Mouse (Mus musculus) forebrain, postnatal 0 days (tissue): ENCODE results near the gene Ankrd44. TPM values are rescaled to one million over a fixed set of nuclear protein-coding genes. Genes with fewer than 3 reads are reported as not detected.

Experiments used
- ATAC-seq: fragments of 200-750 bp; cut with Nextera tagmentation; 2 replicates; pipeline ENCODE4 v1.8.0; 2017; ENCODE audit warnings: mild to moderate bottlenecking, moderate library complexity
- DNase-seq: peaks from one replicate; pipeline ENCODE4 v3.0.0-alpha.2; 2015
- H3K27ac ChIP-seq: fragments of 300-500 bp; sonication (generic); 2 replicates; pipeline ENCODE4 v1.5.1; 2014; ENCODE audit warnings: low read depth, mild to moderate bottlenecking, antibody characterized with exemption, low read length, moderate library complexity, mixed read lengths
- H3K27me3 ChIP-seq: fragments of 300-500 bp; sonication (generic); 2 replicates; pipeline ENCODE4 v1.6.1; 2014; ENCODE audit warnings: mild to moderate bottlenecking, low read length, mixed read lengths; ENCODE audit not compliant: insufficient read depth
- H3K36me3 ChIP-seq: fragments of 300-500 bp; sonication (generic); 2 replicates; pipeline ENCODE4 v1.6.1; 2014; ENCODE audit warnings: mild to moderate bottlenecking, moderate library complexity; ENCODE audit not compliant: insufficient read depth
- H3K4me1 ChIP-seq: fragments of 300-500 bp; sonication (generic); 2 replicates; pipeline ENCODE4 v1.6.1; 2014; ENCODE audit warnings: antibody characterized with exemption; ENCODE audit not compliant: insufficient read depth
- H3K4me2 ChIP-seq: fragments of 300-500 bp; sonication (generic); 2 replicates; pipeline ENCODE4 v1.6.1; 2014; ENCODE audit warnings: low read depth, mild to moderate bottlenecking, moderate library complexity
- H3K4me3 ChIP-seq: fragments of 300-500 bp; sonication (generic); 2 replicates; pipeline ENCODE4 v1.5.1; 2014; ENCODE audit warnings: low read depth, low read length, mixed read lengths
- H3K9ac ChIP-seq: fragments of 300-500 bp; sonication (generic); 2 replicates; pipeline ENCODE4 v1.6.1; 2014; ENCODE audit warnings: mild to moderate bottlenecking
- H3K9me3 ChIP-seq: fragments of 300-500 bp; sonication (generic); 2 replicates; pipeline ENCODE4 v1.6.1; 2016; ENCODE audit warnings: low read length
- CTCF ChIP-seq: sonication (generic); IDR thresholded peaks from 2 replicates; pipeline ENCODE4 v1.5.1; 2016; ENCODE audit warnings: antibody characterized with exemption, control low read depth, low read depth
- WGBS: fragments of 180-500 bp; shearing (Covaris S2); extraction: QIAGEN DNeasy Blood & Tissue Kit; methylation state at CpG from one replicate; pipeline ENCODE4 v1.1.7; 2014; 5-methylcytosine and 5-hydroxymethylcytosine counted together
- polyA plus RNA-seq: library from polyadenylated mRNA; unstranded; fragments of >200 nt; fragmentation: Nextera tagmentation; extraction: Ambion mirVana; gene quantifications from 2 replicates; pipeline ENCODE4 v1.2.1, GENCODE M21; 2015
- total RNA-seq: library from RNA; depleted of rRNA; stranded (reverse); fragments of >200 nt; gene quantifications from 2 replicates; pipeline ENCODE4 v1.2.3, GENCODE M21; 2014

Ankrd44 gene
- total and polyA plus RNA-seq, 2 experiments from 2014 or later: 12.8 to 88.1 TPM

- Histone ChIP-seq H3K27me3 (no peaks in the 10 kb centered on the region), H3K9me3 (no peaks in the 10 kb centered on the region), H3K27ac (no peak overlapping the region), H3K4me3 (no peak overlapping the region), H3K4me1 (peaks cover 10% of the 10 kb centered on the region; the same call in 1 of the 2 replicates), H3K9ac (no peak overlapping the region), H3K4me2 (no peak overlapping the region; the same call in 1 of the 2 replicates), H3K36me3 (no peaks in the 10 kb centered on the region)
- DNase-seq (peak; percentile 71), ATAC-seq (no peak)
- no peak for TF ChIP-seq CTCF
- 51% methylated on average over 8 of the region's 8 CpGs for WGBS
Measured at GRCm38 (mm10) chr1:54922707-54923106, 3.5 kb downstream of the Ankrd44 start.

GRCm38 (mm10) chr1:54922025-54922574 lies 4.1 kb downstream of the Ankrd44 start:
- 79% methylated on average over 12 of the region's 12 CpGs for WGBS
- no peak for DNase-seq
- Histone ChIP-seq H3K27me3 (no peaks in the 10 kb centered on the region), H3K9ac (no peak overlapping the region), H3K9me3 (no peaks in the 10 kb centered on the region), H3K4me1 (peaks cover 10% of the 10 kb centered on the region; the same call in 1 of the 2 replicates), H3K4me3 (no peak overlapping the region), H3K4me2 (no peak overlapping the region; the same call in 1 of the 2 replicates), H3K27ac (no peak overlapping the region), H3K36me3 (no peaks in the 10 kb centered on the region)
- no peak for TF ChIP-seq CTCF
- ATAC-seq: no peak

GRCm38 (mm10) chr1:54920132-54920531 lies 6.1 kb downstream of the Ankrd44 start:
- 87% methylated on average over 4 of the region's 4 CpGs for WGBS
- no peak for TF ChIP-seq CTCF
- H3K27ac ChIP-seq: no peak overlapping the region
- ATAC-seq (no peak), DNase-seq (no peak)
- no peak overlapping the region for H3K4me3 ChIP-seq
- H3K9ac ChIP-seq: no peak overlapping the region
- H3K36me3 ChIP-seq: no peaks in the 10 kb centered on the region
- H3K9me3 ChIP-seq: no peaks in the 10 kb centered on the region
- H3K4me1 ChIP-seq: peaks cover 10% of the 10 kb centered on the region; the same call in 1 of the 2 replicates
- H3K4me2 ChIP-seq: no peak overlapping the region
- H3K27me3 ChIP-seq: no peaks in the 10 kb centered on the region

GRCm38 (mm10) chr1:54916456-54916855 lies 9.7 kb downstream of the Ankrd44 start:
- TF ChIP-seq CTCF: no peak
- H3K9me3 ChIP-seq: no peaks in the 10 kb centered on the region
- H3K4me2 ChIP-seq: no peak overlapping the region
- WGBS: 85% methylated on average over 4 of the region's 4 CpGs
- no peak overlapping the region for H3K27ac ChIP-seq
- H3K36me3 ChIP-seq: no peaks in the 10 kb centered on the region
- no peaks in the 10 kb centered on the region for H3K4me1 ChIP-seq
- H3K9ac ChIP-seq: no peak overlapping the region
- no peak overlapping the region for H3K4me3 ChIP-seq
- ATAC-seq (no peak), DNase-seq (no peak)
- no peaks in the 10 kb centered on the region for H3K27me3 ChIP-seq

GRCm38 (mm10) chr1:54914387-54914786 lies 11.8 kb downstream of the Ankrd44 start:
- H3K27ac ChIP-seq: no peak overlapping the region
- no peak overlapping the region for H3K4me3 ChIP-seq
- H3K27me3 ChIP-seq: no peaks in the 10 kb centered on the region
- 54% methylated on average over 9 of the region's 9 CpGs for WGBS
- no peak overlapping the region for H3K4me2 ChIP-seq
- TF ChIP-seq CTCF: no peak
- H3K36me3 ChIP-seq: no peaks in the 10 kb centered on the region
- peaks cover 3% of the 10 kb centered on the region; the same call in 1 of the 2 replicates for H3K4me1 ChIP-seq
- no peak overlapping the region for H3K9ac ChIP-seq
- ATAC-seq: no peak
- no peaks in the 10 kb centered on the region for H3K9me3 ChIP-seq
- DNase-seq: no peak

GRCm38 (mm10) chr1:54913379-54913873 lies 12.8 kb downstream of the Ankrd44 start:
- H3K9me3 ChIP-seq: no peaks in the 10 kb centered on the region
- no peaks in the 10 kb centered on the region for H3K27me3 ChIP-seq
- no peaks in the 10 kb centered on the region for H3K36me3 ChIP-seq
- TF ChIP-seq CTCF: no peak
- no peak overlapping the region for H3K27ac ChIP-seq
- 98% methylated on average over 3 of the region's 3 CpGs for WGBS
- H3K4me1 ChIP-seq: peaks cover 5% of the 10 kb centered on the region; the same call in 1 of the 2 replicates
- no peak overlapping the region for H3K9ac ChIP-seq
- no peak overlapping the region for H3K4me3 ChIP-seq
- DNase-seq: no peak
- ATAC-seq: no peak
- no peak overlapping the region for H3K4me2 ChIP-seq

- no peak overlapping the region for H3K4me3 ChIP-seq
- no peak overlapping the region for H3K4me2 ChIP-seq
- H3K9ac ChIP-seq: no peak overlapping the region
- DNase-seq (no peak), ATAC-seq (no peak)
- no peaks in the 10 kb centered on the region for H3K27me3 ChIP-seq
- no peak overlapping the region for H3K27ac ChIP-seq
- no peak for TF ChIP-seq CTCF
- no peaks in the 10 kb centered on the region for H3K9me3 ChIP-seq
- no peaks in the 10 kb centered on the region for H3K36me3 ChIP-seq
- H3K4me1 ChIP-seq: peaks cover 5% of the 10 kb centered on the region; the same call in 1 of the 2 replicates
Measured at GRCm38 (mm10) chr1:54913063-54913335, 13.2 kb downstream of the Ankrd44 start.
